Mouse (Mus musculus) heart, adult 8-10 months (tissue): ENCODE measurements at regions not wholly inside any gene's neighbourhood (a gene's known extent, or its start where the extent isn't known, plus 50 kb on each side); places are given as distances from the start of the nearest gene placed in this dataset.

Experiments
- DNase-seq: peaks from one replicate; pipeline ENCODE4 v3.0.0; 2022; ENCODE audit warnings: low spot score

- no peak for DNase-seq
Observed at GRCm38 (mm10) chr15:87091048-87091777, 452.9 kb upstream of the Fam19a5 start.

GRCm38 (mm10) chr15:87097206-87097605 is 446.9 kb upstream of the Fam19a5 start:
- no peak for DNase-seq

- peak; percentile 13 for DNase-seq
Observed at GRCm38 (mm10) chr15:87101146-87101545, 443.0 kb upstream of the Fam19a5 start.

GRCm38 (mm10) chr15:87102211-87102610 is 441.9 kb upstream of the Fam19a5 start:
- no peak for DNase-seq

- no peak for DNase-seq
Observed at GRCm38 (mm10) chr15:87105951-87106350, 438.1 kb upstream of the Fam19a5 start.

GRCm38 (mm10) chr15:87107701-87108100 is 436.4 kb upstream of the Fam19a5 start:
- peak; percentile 67 for DNase-seq

GRCm38 (mm10) chr15:87108411-87108810 is 435.7 kb upstream of the Fam19a5 start:
- DNase-seq: no peak

GRCm38 (mm10) chr15:87122656-87123055 is 421.4 kb upstream of the Fam19a5 start:
- DNase-seq: no peak

GRCm38 (mm10) chr15:87125427-87126148 is 418.5 kb upstream of the Fam19a5 start:
- DNase-seq: no peak

- no peak for DNase-seq
Observed at GRCm38 (mm10) chr15:87138870-87139269, 405.2 kb upstream of the Fam19a5 start.

- DNase-seq: no peak
Observed at GRCm38 (mm10) chr15:87169136-87169535, 375.0 kb upstream of the Fam19a5 start.

- no peak for DNase-seq
Observed at GRCm38 (mm10) chr15:87170890-87171289, 373.2 kb upstream of the Fam19a5 start.

GRCm38 (mm10) chr15:87173096-87173495 is 371.0 kb upstream of the Fam19a5 start:
- no peak for DNase-seq

GRCm38 (mm10) chr15:87178646-87179045 is 365.5 kb upstream of the Fam19a5 start:
- no peak for DNase-seq

- DNase-seq: no peak
Observed at GRCm38 (mm10) chr15:87180836-87181235, 363.3 kb upstream of the Fam19a5 start.

GRCm38 (mm10) chr15:87184248-87184647 is 359.9 kb upstream of the Fam19a5 start:
- DNase-seq: no peak

- no peak for DNase-seq
Observed at GRCm38 (mm10) chr15:87188816-87189455, 355.2 kb upstream of the Fam19a5 start.

- no peak for DNase-seq
Observed at GRCm38 (mm10) chr15:87191901-87192300, 352.2 kb upstream of the Fam19a5 start.

- DNase-seq: no peak
Observed at GRCm38 (mm10) chr15:87196306-87196893, 347.7 kb upstream of the Fam19a5 start.

GRCm38 (mm10) chr15:87199641-87200040 is 344.5 kb upstream of the Fam19a5 start:
- no peak for DNase-seq

- no peak for DNase-seq
Observed at GRCm38 (mm10) chr15:87200282-87201048, 343.6 kb upstream of the Fam19a5 start.
